Mouse (Mus musculus) cerebellum, adult 9-11 months (tissue): ENCODE data around the gene Esf1.
"Not testable (repeated sequence)": the region's sequence is repeated elsewhere in the genome, so short reads cannot be mapped to it uniquely, and the experiment has no call there.

Source experiments
- DNase-seq: peaks from one replicate; pipeline ENCODE4 v3.0.0; 2022

Esf1 gene

GRCm38 (mm10) chr2:140170127-140170802 is at the start of gene Esf1, which contains the start of gene Ndufaf5:
Gene Esf1, minus strand, starts transcription at chr2:140170564.
Gene Ndufaf5, plus strand, starts transcription at chr2:140170649.
- peak; percentile 96 for DNase-seq

GRCm38 (mm10) chr2:140215965-140216364 is 45.6 kb upstream of the Esf1 start:
- no peak for DNase-seq

- no peak for DNase-seq
These were observed 45.1 kb upstream of the Esf1 start for GRCm38 (mm10) chr2:140215415-140215814.

GRCm38 (mm10) chr2:140214519-140215027 is 44.2 kb upstream of the Esf1 start:
- no peak for DNase-seq

- no peak for DNase-seq
These were observed 33.4 kb upstream of the Esf1 start for GRCm38 (mm10) chr2:140203756-140204155.

GRCm38 (mm10) chr2:140202573-140202972 is 32.2 kb upstream of the Esf1 start:
- DNase-seq: no peak

- DNase-seq: no peak
These were observed 30.3 kb upstream of the Esf1 start for GRCm38 (mm10) chr2:140200713-140201112.

GRCm38 (mm10) chr2:140185685-140186210 is 15.4 kb upstream of the Esf1 start:
- not testable (repeated sequence) for DNase-seq

GRCm38 (mm10) chr2:140170803-140171553 is 614 bp upstream of the Esf1 start:
- peak; percentile 7 for DNase-seq

- DNase-seq: no peak
These were observed 1.3 kb downstream of the Esf1 start for GRCm38 (mm10) chr2:140169057-140169456.

GRCm38 (mm10) chr2:140163351-140163854 is 7.0 kb downstream of the Esf1 start:
- no peak for DNase-seq

- no peak for DNase-seq
These were observed 11.1 kb downstream of the Esf1 start for GRCm38 (mm10) chr2:140159186-140159730.

- not testable (repeated sequence) for DNase-seq
These were observed 18.6 kb downstream of the Esf1 start, which contains the start of gene Gm17374 for GRCm38 (mm10) chr2:140151743-140152142. Gene Gm17374, plus strand, starts transcription at chr2:140152043.

- no peak for DNase-seq
These were observed 44.8 kb downstream of the Esf1 start for GRCm38 (mm10) chr2:140125516-140125915.

GRCm38 (mm10) chr2:140113851-140114250 is 56.5 kb downstream of the Esf1 start:
- no peak for DNase-seq

- no peak for DNase-seq
These were observed 61.4 kb downstream of the Esf1 start for GRCm38 (mm10) chr2:140108945-140109344.

GRCm38 (mm10) chr2:140107641-140108040 is 62.7 kb downstream of the Esf1 start:
- no peak for DNase-seq

GRCm38 (mm10) chr2:140104951-140105350 is 65.4 kb downstream of the Esf1 start:
- DNase-seq: no peak

- DNase-seq: no peak
These were observed 69.6 kb downstream of the Esf1 start for GRCm38 (mm10) chr2:140100551-140101474.

- no peak for DNase-seq
These were observed 70.4 kb downstream of the Esf1 start for GRCm38 (mm10) chr2:140099971-140100370.

GRCm38 (mm10) chr2:140097131-140097591 is 73.2 kb downstream of the Esf1 start:
- no peak for DNase-seq

GRCm38 (mm10) chr2:140096034-140096433 is 74.3 kb downstream of the Esf1 start:
- DNase-seq: no peak
